26 mouse cellular contexts compared by ENCODE assay signal in genomic region chr17:32132087-32132486, GRCm38 (mm10). TPM values are rescaled to one million over a fixed set of nuclear protein-coding genes. Genes with fewer than 3 reads are reported as not detected.
DNase-seq lines count a peak whose midpoint lies in the region; ATAC-seq and TF ChIP-seq lines count a peak whose summit lies in the region.
"Had no signal": no experiment of that assay in that cellular context is flagged by ENCODE, and none has a peak within 500 bp of the region (broad histone marks: within the 10 kb centered on the region; RNA-seq: fewer than 3 reads in every experiment).

No protein-coding gene starts in this region.

- 90% methylated on average over 11 of the region's 11 CpGs for whole genome bisulfite sequencing in forebrain, postnatal 0 days

- H3K9me3 ChIP-seq in forebrain, postnatal 0 days (ENCODE audit: low read length), result no peaks in the 10 kb centered on the region
- H3K9me3 ChIP-seq: heart, embryonic 15.5 days; limb, embryonic 13.5 days; midbrain, embryonic 10.5 days had no signal

- peak; percentile 76 for DNase-seq in left cerebral cortex, postnatal 4 days
- DNase-seq in left cerebral cortex, postnatal 14 days (ENCODE audit: low spot score in 2 of 2), result no peak
- DNase-seq in cerebellum, adult 11 months, result peak; percentile 56
- peak; percentile 73 for DNase-seq in cerebellum, adult 9-11 months
- DNase-seq in liver, result no peak
- DNase-seq in layer of hippocampus, postnatal 36 days, result no peak
- DNase-seq in forebrain, postnatal 0 days, result no peak
- DNase-seq: adrenal gland, postnatal 36 days; gastrocnemius, postnatal 25 days; heart, postnatal 36 days; lung, postnatal 4 days; thymus, adult 2 months had no signal

- no peak overlapping the region for H3K27ac ChIP-seq in forebrain, postnatal 0 days (ENCODE audit: low read depth, low read length)
- H3K27ac ChIP-seq: embryonic facial prominence, embryonic 10.5 days; heart, embryonic 15.5 days; layer of hippocampus, adult 2 months; limb, embryonic 13.5 days; liver, embryonic 14.5 days; midbrain, embryonic 10.5 days; stomach, postnatal 0 days had no signal

- no peak overlapping the region for H3K9ac ChIP-seq in forebrain, postnatal 0 days
- H3K9ac ChIP-seq: heart, embryonic 15.5 days; limb, embryonic 13.5 days; liver, embryonic 14.5 days had no signal

- no peak overlapping the region for H3K4me2 ChIP-seq in forebrain, postnatal 0 days (ENCODE audit: low read depth)
- H3K4me2 ChIP-seq: heart, embryonic 15.5 days; limb, embryonic 13.5 days had no signal

- no peaks in the 10 kb centered on the region for H3K27me3 ChIP-seq in forebrain, postnatal 0 days (ENCODE audit: insufficient read depth, low read length)
- H3K27me3 ChIP-seq: heart, embryonic 15.5 days; limb, embryonic 13.5 days; Patski had no signal

- H3K4me3 ChIP-seq in forebrain, postnatal 0 days (ENCODE audit: low read depth, low read length), result no peak overlapping the region
- H3K4me3 ChIP-seq: embryonic facial prominence, embryonic 10.5 days; heart, embryonic 15.5 days; layer of hippocampus, adult 2 months; limb, embryonic 13.5 days; midbrain, embryonic 10.5 days had no signal

- no peak for TF ChIP-seq CTCF in forebrain, postnatal 0 days (IDR thresholded peaks at IDR 0.05; ENCODE audit: low read depth)

- ATAC-seq in forebrain, postnatal 0 days, result no peak
- ATAC-seq: forebrain, embryonic 16.5 days; hindbrain, embryonic 16.5 days; intestine, postnatal 0 days; Patski had no signal

- intact Hi-C loops in left cerebral cortex, postnatal 4 days (cut with DNase I), result no loop called here
- intact Hi-C loops in left cerebral cortex, postnatal 14 days (cut with DNase I), result no loop called here

- H3K36me3 ChIP-seq in forebrain, postnatal 0 days (ENCODE audit: insufficient read depth), result no peaks in the 10 kb centered on the region

- no peaks in the 10 kb centered on the region for H3K4me1 ChIP-seq in forebrain, postnatal 0 days (ENCODE audit: insufficient read depth)
- H3K4me1 ChIP-seq: embryonic facial prominence, embryonic 10.5 days; heart, embryonic 15.5 days; limb, embryonic 13.5 days; midbrain, embryonic 10.5 days had no signal

RNA-seq across cellular contexts. Expression of gene Notch3, which starts 34.6 kb away (rescaled TPM):
- 10 to 100 TPM; 21.8 to 21.9 TPM for total RNA-seq in left cerebral cortex, postnatal 4 days (2021)
- 10 to 100 TPM; 13.8 to 15.4 TPM for total RNA-seq in left cerebral cortex, postnatal 14 days (2021)
- total RNA-seq in layer of hippocampus, postnatal 36 days (2021), result 1 to 10 TPM; 7.0 to 8.2 TPM
- 13.5 and 22.5 TPM in 2 replicates for total RNA-seq in forebrain, postnatal 0 days (2014; rRNA removed)
- polyA plus RNA-seq in forebrain, postnatal 0 days (2015; fragmentation: Nextera tagmentation; extraction: Ambion mirVana), result 2.3 and 3.3 TPM in 2 replicates
- total RNA-seq: monocyte, adult 5-6 weeks had no signal

RNA-seq across cellular contexts. Expression of gene Ephx3, which starts 57.3 kb away (rescaled TPM):
- under 1 TPM in 1 of 2 experiments, not detected in 1; 0.24 TPM for total RNA-seq in left cerebral cortex, postnatal 4 days (2021)
- total RNA-seq in left cerebral cortex, postnatal 14 days (2021), result under 1 TPM; 0.26 to 0.27 TPM
- total RNA-seq in layer of hippocampus, postnatal 36 days (2021), result under 1 TPM; 0.23 to 0.75 TPM
- total RNA-seq in forebrain, postnatal 0 days (2014; rRNA removed), result 0.29 TPM in 1 of 2 replicates, not detected in the other
- polyA plus RNA-seq in forebrain, postnatal 0 days (2015; fragmentation: Nextera tagmentation; extraction: Ambion mirVana), result 0.08 and 0.11 TPM in 2 replicates
- total RNA-seq: monocyte, adult 5-6 weeks had no signal
- polyA plus RNA-seq: forebrain, embryonic 16.5 days; intestine, postnatal 0 days; kidney, embryonic 14.5 days; neural tube, embryonic 11.5 days had no signal

Comparison
In these comparisons a context has a peak if more than half of its experiments do, and no peak if none do; other contexts are left out.
1. DNase-seq: peak in left cerebral cortex, postnatal 4 days (single experiment), cerebellum, adult 11 months (single experiment) and cerebellum, adult 9-11 months (single experiment); none in left cerebral cortex, postnatal 14 days (0 of 2), liver (single experiment), layer of hippocampus, postnatal 36 days (0 of 2) and forebrain, postnatal 0 days (single experiment).